Mouse (Mus musculus) kidney, adult 11 months (tissue): ENCODE data around the gene Evc.

Experiments
- DNase-seq: peaks from one replicate; pipeline ENCODE4 v3.0.0; 2022

Gene Evc

GRCm38 (mm10) chr5:37336485-37337105 lies at the start of gene Evc:
Gene Evc (minus strand): TSS chr5:37336894.
- DNase-seq: peak; percentile 79

- no peak for DNase-seq
These were observed 46.9 kb upstream of the Evc start for GRCm38 (mm10) chr5:37383570-37383969.

- DNase-seq: no peak
These were observed 43.9 kb upstream of the Evc start for GRCm38 (mm10) chr5:37380641-37381040.

- DNase-seq: no peak
These were observed 40.7 kb upstream of the Evc start for GRCm38 (mm10) chr5:37377376-37377775.

GRCm38 (mm10) chr5:37368796-37369195 lies 32.1 kb upstream of the Evc start:
- DNase-seq: no peak

- peak; percentile 14 for DNase-seq
These were observed 29.1 kb upstream of the Evc start for GRCm38 (mm10) chr5:37365751-37366150.

GRCm38 (mm10) chr5:37363284-37363683 lies 26.6 kb upstream of the Evc start:
- DNase-seq: no peak

GRCm38 (mm10) chr5:37362618-37363017 lies 25.9 kb upstream of the Evc start:
- DNase-seq: no peak

- no peak for DNase-seq
These were observed 19.3 kb upstream of the Evc start for GRCm38 (mm10) chr5:37356027-37356426.

GRCm38 (mm10) chr5:37354385-37354784 lies 17.7 kb upstream of the Evc start:
- DNase-seq: no peak

GRCm38 (mm10) chr5:37351791-37352190 lies 15.1 kb upstream of the Evc start:
- DNase-seq: no peak

- no peak for DNase-seq
These were observed 7.3 kb upstream of the Evc start for GRCm38 (mm10) chr5:37343962-37344361.

- peak; percentile 68 for DNase-seq
These were observed 1.6 kb upstream of the Evc start, which contains the start of gene Evc2 for GRCm38 (mm10) chr5:37338288-37338687. Gene Evc2 (plus strand): TSS chr5:37338499.

- no peak for DNase-seq
These were observed 1.0 kb upstream of the Evc start for GRCm38 (mm10) chr5:37337696-37338095.

GRCm38 (mm10) chr5:37335061-37335460 lies 1.6 kb downstream of the Evc start:
- no peak for DNase-seq

- DNase-seq: peak; percentile 74
These were observed 4.6 kb downstream of the Evc start for GRCm38 (mm10) chr5:37332066-37332465.

- peak; percentile 96 for DNase-seq
These were observed 5.6 kb downstream of the Evc start for GRCm38 (mm10) chr5:37331133-37331505.

- no peak for DNase-seq
These were observed 6.1 kb downstream of the Evc start for GRCm38 (mm10) chr5:37330449-37331132.

GRCm38 (mm10) chr5:37326675-37327074 lies 10.0 kb downstream of the Evc start:
- DNase-seq: peak; percentile 60

- no peak for DNase-seq
These were observed 15.9 kb downstream of the Evc start for GRCm38 (mm10) chr5:37320761-37321160.

- DNase-seq: no peak
These were observed 16.5 kb downstream of the Evc start for GRCm38 (mm10) chr5:37320174-37320573.

GRCm38 (mm10) chr5:37318715-37319114 lies 18.0 kb downstream of the Evc start:
- peak; percentile 34 for DNase-seq

GRCm38 (mm10) chr5:37312980-37313722 lies 23.5 kb downstream of the Evc start:
- no peak for DNase-seq

- peak; percentile 53 for DNase-seq
These were observed 26.7 kb downstream of the Evc start for GRCm38 (mm10) chr5:37310026-37310425.
